In genomic region chr1:56973593-56973950, GRCm38 (mm10) we compare ENCODE assay signal across 8 mouse cellular contexts. TPM values are rescaled to one million over a fixed set of nuclear protein-coding genes. Genes with fewer than 3 reads are reported as not detected.
DNase-seq lines count a peak whose midpoint lies in the region; ATAC-seq lines count a peak whose summit lies in the region.

No protein-coding gene starts in this region.

- H3K9ac ChIP-seq in kidney, embryonic 15.5 days = peak overlapping the region; percentile 66
- H3K9ac ChIP-seq in intestine, embryonic 14.5 days (ENCODE audit: low read length) = peak overlapping the region; percentile 74; the same call in 1 of the 2 replicates
- H3K9ac ChIP-seq in midbrain, embryonic 16.5 days (ENCODE audit: low read depth, low read length) = peak overlapping the region; percentile 65

- no peaks in the 10 kb centered on the region for H3K36me3 ChIP-seq in kidney, embryonic 15.5 days
- H3K36me3 ChIP-seq in embryonic facial prominence, embryonic 10.5 days (replicated peaks) = no peaks in the 10 kb centered on the region
- H3K36me3 ChIP-seq in intestine, embryonic 14.5 days (ENCODE audit: control insufficient read depth, insufficient read depth, low read length) = no peaks in the 10 kb centered on the region
- no peaks in the 10 kb centered on the region for H3K36me3 ChIP-seq in midbrain, embryonic 16.5 days (ENCODE audit: control insufficient read depth, insufficient read depth, low read length)

- H3K27ac ChIP-seq in kidney, embryonic 15.5 days = peak overlapping the region; percentile 81; the same call in 1 of the 2 replicates
- peak overlapping the region; percentile 98 for H3K27ac ChIP-seq in embryonic facial prominence, embryonic 10.5 days (replicated peaks)
- peak overlapping the region; percentile 82; the same call in 1 of the 2 replicates for H3K27ac ChIP-seq in intestine, embryonic 14.5 days (ENCODE audit: low read depth)
- H3K27ac ChIP-seq in midbrain, embryonic 16.5 days (ENCODE audit: low read length) = no peak overlapping the region; the same call in 1 of the 2 replicates

- DNase-seq in kidney, adult 11 months = no peak
- no peak for DNase-seq in embryonic facial prominence, embryonic 10.5 days (ENCODE audit: low spot score)
- DNase-seq in intestine, embryonic 14.5 days (ENCODE audit: low spot score) = no peak
- DNase-seq in urinary bladder, adult 2 months (ENCODE audit: low spot score) = no peak
- DNase-seq in left cerebral cortex, adult 8-10 months (ENCODE audit: low spot score in 2 of 2) = no peak

- WGBS in kidney, embryonic 15.5 days = under 1% methylated on average over 16 of the region's 16 CpGs
- under 1% methylated on average over 16 of the region's 16 CpGs for WGBS in embryonic facial prominence, embryonic 10.5 days
- under 1% methylated on average over 16 of the region's 16 CpGs for WGBS in intestine, embryonic 14.5 days
- under 1% methylated on average over 16 of the region's 16 CpGs for WGBS in midbrain, embryonic 16.5 days

- peak overlapping the region; percentile 70 for H3K4me3 ChIP-seq in kidney, embryonic 15.5 days (replicated peaks)
- peak overlapping the region; percentile 82 for H3K4me3 ChIP-seq in embryonic facial prominence, embryonic 10.5 days
- H3K4me3 ChIP-seq in intestine, embryonic 14.5 days (ENCODE audit: low read depth, low read length) = peak overlapping the region; percentile 75
- H3K4me3 ChIP-seq in midbrain, embryonic 16.5 days (ENCODE audit: low read depth, low read length) = peak overlapping the region; percentile 57

- peaks cover 55% of the 10 kb centered on the region for H3K4me1 ChIP-seq in kidney, embryonic 15.5 days
- peaks cover 64% of the 10 kb centered on the region for H3K4me1 ChIP-seq in embryonic facial prominence, embryonic 10.5 days
- peaks cover 15% of the 10 kb centered on the region; the same call in 1 of the 2 replicates for H3K4me1 ChIP-seq in intestine, embryonic 14.5 days (replicated peaks; ENCODE audit: control insufficient read depth, insufficient read depth, low read length)
- peaks cover 38% of the 10 kb centered on the region for H3K4me1 ChIP-seq in midbrain, embryonic 16.5 days (ENCODE audit: control insufficient read depth, insufficient read depth, low read length)

- H3K9me3 ChIP-seq in kidney, embryonic 15.5 days (replicated peaks) = no peaks in the 10 kb centered on the region
- no peaks in the 10 kb centered on the region for H3K9me3 ChIP-seq in embryonic facial prominence, embryonic 10.5 days
- H3K9me3 ChIP-seq in intestine, embryonic 14.5 days (ENCODE audit: control insufficient read depth, low read length) = no peaks in the 10 kb centered on the region
- no peaks in the 10 kb centered on the region for H3K9me3 ChIP-seq in midbrain, embryonic 16.5 days (replicated peaks; ENCODE audit: control insufficient read depth, low read length, poor library complexity, severe bottlenecking)

- ATAC-seq in kidney, embryonic 15.5 days (replicated peaks; ENCODE audit: low FRiP score) = peak; percentile 1; the same call in 1 of the 2 replicates
- ATAC-seq in intestine, embryonic 14.5 days (replicated peaks; ENCODE audit: low FRiP score, low TSS enrichment, low read depth) = no peak
- no peak for ATAC-seq in midbrain, embryonic 16.5 days
- ATAC-seq in megakaryocyte-erythroid progenitor cell, adult 5-6 weeks (replicated peaks; ENCODE audit: low FRiP score, low TSS enrichment, poor library complexity, severe bottlenecking) = no peak

- H3K4me2 ChIP-seq in kidney, embryonic 15.5 days = peak overlapping the region; percentile 95
- H3K4me2 ChIP-seq in intestine, embryonic 14.5 days (ENCODE audit: low read length) = peak overlapping the region; percentile 70
- H3K4me2 ChIP-seq in midbrain, embryonic 16.5 days (ENCODE audit: low read length) = peak overlapping the region; percentile 100

- peaks cover 64% of the 10 kb centered on the region for H3K27me3 ChIP-seq in kidney, embryonic 15.5 days
- peaks cover 69% of the 10 kb centered on the region for H3K27me3 ChIP-seq in embryonic facial prominence, embryonic 10.5 days (replicated peaks; ENCODE audit: low read depth, poor library complexity, severe bottlenecking)
- H3K27me3 ChIP-seq in intestine, embryonic 14.5 days (replicated peaks; ENCODE audit: control insufficient read depth, insufficient read depth, low read length) = peaks cover 63% of the 10 kb centered on the region
- H3K27me3 ChIP-seq in midbrain, embryonic 16.5 days (ENCODE audit: control insufficient read depth, insufficient read depth, low read depth, low read length) = peaks cover 36% of the 10 kb centered on the region

RNA-seq across cellular contexts. Expression of gene Satb2, which starts 4.9 kb away (rescaled TPM):
- polyA plus RNA-seq in kidney, embryonic 15.5 days (2015; fragmentation: Nextera tagmentation; extraction: Ambion mirVana) = 1.7 and 3.7 TPM in 2 replicates
- polyA plus RNA-seq in embryonic facial prominence, embryonic 10.5 days (2016; fragmentation: Nextera tagmentation; extraction: Ambion mirVana) = 9.0 and 11.3 TPM in 2 replicates
- 4.3 and 4.6 TPM in 2 replicates for polyA plus RNA-seq in intestine, embryonic 14.5 days (2014; fragmentation: Nextera tagmentation; extraction: Ambion mirVana)
- 0.92 and 1.6 TPM in 2 replicates for polyA plus RNA-seq in midbrain, embryonic 16.5 days (2015; fragmentation: Nextera tagmentation; extraction: Ambion mirVana)
- 0.34 and 0.46 TPM in 2 replicates for polyA plus RNA-seq in urinary bladder, adult 2 months (2012; rRNA removed)
- 0.17 and 1.8 TPM in 2 replicates for total RNA-seq in megakaryocyte-erythroid progenitor cell, adult 5-6 weeks (2014; fragmentation: Nextera tagmentation)
- not detected in 2 replicates for total RNA-seq in megakaryocyte-erythroid progenitor cell, adult 5-6 weeks (2017)
- total RNA-seq in left cerebral cortex, adult 8-10 months (2022) = 10 to 100 TPM; 56.2 to 62.9 (median 59.9) TPM
